Mouse (Mus musculus) testis, postnatal 14 days (tissue): Measurements from ENCODE around the gene Eif4e3.

Experiments used
- DNase-seq: peaks from one replicate; pipeline ENCODE4 v3.0.0; 2021; ENCODE audit warnings: low spot score

The Eif4e3 gene

DNA sequence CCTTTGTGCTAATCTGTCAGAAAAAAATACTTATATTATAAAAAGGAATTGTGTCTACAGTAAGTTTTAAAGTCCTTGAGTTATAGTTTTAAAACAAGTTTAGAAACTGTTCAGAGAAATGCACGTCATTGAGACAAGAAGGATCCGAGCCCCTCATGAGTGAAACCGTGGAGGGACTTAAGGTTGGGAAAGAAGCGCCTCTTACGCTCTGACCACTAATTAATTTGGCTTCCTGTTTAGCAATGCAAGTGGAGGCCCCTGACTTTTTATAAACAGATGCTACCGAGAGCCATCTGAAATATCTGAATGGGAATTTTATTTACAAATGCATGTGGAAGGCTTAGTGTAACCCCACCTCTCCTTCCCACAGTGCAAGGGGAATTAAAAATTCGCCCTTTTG is 41.3 kb downstream of the Eif4e3 start:
- DNase-seq = no peak

DNA sequence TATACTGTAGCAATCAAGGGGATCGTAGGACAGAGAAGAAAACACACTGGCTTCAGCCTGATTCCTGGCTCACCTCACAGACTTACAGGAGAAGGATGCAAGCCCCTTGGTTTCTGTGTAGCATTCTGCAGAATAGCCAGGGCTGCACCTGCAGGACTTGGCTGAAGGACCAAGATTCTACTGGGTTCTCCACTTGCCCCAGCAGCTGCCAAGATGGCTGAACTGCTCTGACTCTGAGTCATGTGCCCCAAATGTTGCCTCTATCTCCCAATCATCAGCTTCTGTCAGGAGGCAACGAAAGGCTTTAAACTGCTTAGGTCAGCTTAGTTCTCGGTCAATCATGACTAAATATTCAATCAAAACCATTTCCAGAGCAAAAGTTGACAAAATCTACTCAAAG is 42.0 kb downstream of the Eif4e3 start:
- DNase-seq = no peak

GRCm38 (mm10) chr6:99623641-99624040 is 42.9 kb downstream of the Eif4e3 start:
- no peak for DNase-seq

DNA sequence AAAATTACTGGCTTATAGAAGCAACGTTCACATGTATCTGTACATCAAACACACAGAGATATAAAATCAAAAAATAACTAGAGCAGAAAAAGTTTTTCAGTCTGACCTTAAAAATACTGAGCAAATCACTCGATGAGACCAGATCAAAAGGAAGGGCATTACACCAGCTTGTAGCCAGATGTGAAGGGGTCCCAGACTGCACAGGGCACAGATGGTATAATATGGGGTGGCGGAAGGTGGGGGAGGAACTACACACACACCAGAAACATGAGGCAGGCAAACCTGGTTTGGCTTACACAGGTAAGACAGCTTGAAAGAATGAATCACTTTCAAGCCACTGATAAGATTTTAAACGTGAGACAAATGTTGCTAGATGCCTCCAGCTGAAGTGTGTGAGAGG is 45.4 kb downstream of the Eif4e3 start:
- DNase-seq = no peak

- no peak for DNase-seq
These were observed 46.1 kb downstream of the Eif4e3 start for GRCm38 (mm10) chr6:99620471-99620870.

DNA sequence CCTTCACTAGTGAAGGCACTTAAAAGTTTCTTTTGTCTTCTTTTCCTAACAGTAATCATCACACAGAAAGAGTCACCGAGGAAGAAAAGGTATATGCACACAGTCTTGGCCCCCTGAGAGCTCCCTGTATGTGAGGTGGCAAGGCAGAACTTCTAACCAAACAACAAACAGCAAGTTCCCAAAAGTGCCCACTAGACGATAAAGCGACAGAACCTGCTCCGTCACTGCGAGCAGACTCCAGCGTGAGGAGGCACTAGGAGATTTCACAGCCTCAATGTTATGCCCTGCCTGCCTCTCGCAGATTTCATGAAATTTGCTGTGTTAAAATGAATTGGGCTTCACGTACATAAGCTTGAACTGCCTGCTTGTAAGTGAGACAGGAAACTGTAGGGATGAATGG is 46.6 kb downstream of the Eif4e3 start:
- DNase-seq = no peak

- no peak for DNase-seq
These were observed 47.1 kb downstream of the Eif4e3 start for GRCm38 (mm10) chr6:99619466-99619865.

- DNase-seq = no peak
These were observed 48.7 kb downstream of the Eif4e3 start for GRCm38 (mm10) chr6:99617867-99618266.

DNA sequence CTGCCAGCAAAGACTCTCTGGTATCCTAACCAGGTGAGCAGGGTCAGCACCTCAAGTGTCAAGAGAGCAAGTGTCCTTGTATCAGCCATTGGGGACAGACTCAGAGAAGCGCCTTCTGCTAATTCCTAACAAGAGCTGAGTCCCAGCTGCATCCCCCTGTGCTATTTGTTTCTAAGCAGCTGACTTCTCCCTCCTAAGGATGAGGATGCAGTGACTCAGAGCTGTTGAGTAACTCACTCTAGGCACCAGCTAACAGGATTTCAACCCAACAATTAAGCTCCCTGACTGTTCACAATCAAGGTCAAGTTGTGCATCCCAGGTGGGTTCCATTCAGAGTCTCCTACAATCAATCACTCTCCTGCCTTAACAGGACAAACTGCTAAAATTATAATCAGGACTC is 49.2 kb downstream of the Eif4e3 start:
- no peak for DNase-seq

DNA sequence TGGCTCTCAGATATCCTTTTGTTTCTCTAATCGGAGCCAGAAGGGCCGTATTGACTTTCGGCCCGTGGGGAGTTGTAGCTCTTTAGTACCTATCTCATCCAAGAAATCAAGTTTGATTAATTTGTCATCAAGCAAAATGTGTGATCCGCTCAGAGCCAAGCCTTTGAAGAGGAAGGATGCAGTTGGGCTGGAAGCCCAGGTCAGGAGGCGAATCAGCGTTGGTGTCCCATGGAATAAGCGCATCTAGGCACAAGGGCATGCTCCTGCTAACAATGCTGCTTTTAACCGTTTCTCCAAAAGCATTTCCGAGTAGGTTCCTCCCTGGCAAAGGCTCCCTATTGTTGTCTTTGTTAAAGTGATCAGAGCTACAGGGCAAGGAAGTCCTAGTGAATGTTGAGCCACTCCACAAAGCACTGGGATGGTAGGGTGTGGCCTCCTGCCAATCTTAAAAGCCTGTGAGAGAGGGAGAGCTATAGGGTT is 51.3 kb downstream of the Eif4e3 start:
- DNase-seq = no peak

GRCm38 (mm10) chr6:99614566-99615271 is 51.9 kb downstream of the Eif4e3 start:
- DNase-seq = no peak

DNA sequence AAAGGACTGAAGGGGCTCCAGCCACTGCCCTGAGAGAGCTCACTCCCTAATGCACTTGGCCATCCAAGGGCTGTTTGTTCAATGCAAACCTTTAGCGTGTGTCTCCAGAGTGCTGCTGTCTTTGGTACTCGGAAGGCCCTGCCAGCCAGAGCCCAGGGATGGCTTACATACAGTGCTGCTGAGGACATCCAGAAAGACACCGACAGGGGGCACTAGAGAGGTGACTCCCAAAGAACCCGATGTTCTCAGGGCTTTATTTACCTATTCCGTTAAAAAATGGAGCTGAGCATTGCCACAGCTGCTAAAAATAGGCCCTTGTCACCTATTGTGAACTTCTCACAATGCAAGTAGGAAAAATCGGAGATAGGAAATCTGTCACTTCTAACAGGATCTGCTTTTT is 54.7 kb downstream of the Eif4e3 start:
- DNase-seq = no peak

DNA sequence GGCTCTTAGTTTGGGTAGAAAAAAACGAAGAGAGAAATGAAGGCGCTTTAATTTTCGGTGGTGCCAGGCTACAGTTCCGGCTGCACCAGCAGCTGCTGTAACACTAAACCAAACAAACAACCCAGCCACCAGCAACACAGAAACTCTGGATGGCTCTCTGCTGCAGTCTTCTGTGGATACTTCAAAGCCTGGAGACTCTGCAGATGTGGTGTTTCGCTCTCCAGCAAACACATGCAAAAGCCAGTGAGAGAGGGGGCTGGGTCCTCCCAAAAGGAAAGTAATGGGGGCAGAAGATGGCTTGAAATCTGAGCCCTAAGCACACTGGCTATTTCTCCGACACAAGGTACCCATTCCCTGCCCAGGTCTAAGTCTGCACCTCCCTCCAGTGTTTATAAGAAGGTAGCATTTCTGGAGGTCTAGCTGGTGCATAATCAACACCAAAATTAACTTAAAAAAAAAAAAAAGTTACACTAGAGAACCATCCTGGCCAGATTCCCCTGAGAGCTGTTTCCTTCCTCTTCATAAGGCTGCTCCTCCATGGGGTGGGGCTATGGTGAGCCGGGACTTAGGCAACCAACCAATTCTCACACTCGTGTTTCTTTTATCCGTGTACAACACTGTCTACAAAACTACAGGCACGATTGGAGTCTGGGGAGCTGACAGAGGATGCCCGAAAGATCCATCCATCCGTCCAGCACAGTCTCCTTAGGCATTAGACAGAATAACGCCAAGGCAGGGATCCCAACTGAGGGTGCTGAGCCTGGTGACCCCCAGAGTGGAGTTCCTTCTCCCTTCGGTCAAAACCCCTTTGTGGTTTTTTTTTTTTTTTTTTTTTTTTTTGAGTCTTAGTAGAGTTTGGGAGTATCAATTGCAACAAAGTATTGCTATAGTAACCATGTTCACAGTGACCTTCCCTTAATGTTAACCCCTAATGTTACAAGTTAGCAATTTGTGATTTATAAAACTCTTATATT is 55.8 kb downstream of the Eif4e3 start:
- DNase-seq = peak; percentile 19

DNA sequence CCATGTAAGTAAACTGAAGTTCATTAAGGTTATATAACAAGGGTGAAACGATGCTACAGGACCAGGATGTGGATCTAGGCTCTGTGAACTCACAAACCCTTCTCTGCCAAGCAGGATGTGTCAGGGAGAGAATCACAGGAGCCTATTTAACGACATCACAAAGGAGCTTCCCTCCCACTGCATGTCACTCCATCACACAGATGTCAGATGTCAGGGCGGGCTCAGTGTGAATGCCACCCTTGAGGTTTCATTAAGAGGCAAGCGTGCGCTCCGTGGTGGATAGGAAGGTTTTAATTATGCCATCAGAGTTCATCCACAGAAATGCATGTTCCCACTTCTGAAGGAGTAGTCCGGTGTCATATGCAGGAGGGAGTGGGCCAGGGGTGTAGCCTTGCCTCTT is 60.5 kb downstream of the Eif4e3 start:
- DNase-seq = no peak

GRCm38 (mm10) chr6:99604758-99605157 is 61.8 kb downstream of the Eif4e3 start:
- DNase-seq = no peak

GRCm38 (mm10) chr6:99602434-99602833 is 64.1 kb downstream of the Eif4e3 start:
- DNase-seq = no peak

DNA sequence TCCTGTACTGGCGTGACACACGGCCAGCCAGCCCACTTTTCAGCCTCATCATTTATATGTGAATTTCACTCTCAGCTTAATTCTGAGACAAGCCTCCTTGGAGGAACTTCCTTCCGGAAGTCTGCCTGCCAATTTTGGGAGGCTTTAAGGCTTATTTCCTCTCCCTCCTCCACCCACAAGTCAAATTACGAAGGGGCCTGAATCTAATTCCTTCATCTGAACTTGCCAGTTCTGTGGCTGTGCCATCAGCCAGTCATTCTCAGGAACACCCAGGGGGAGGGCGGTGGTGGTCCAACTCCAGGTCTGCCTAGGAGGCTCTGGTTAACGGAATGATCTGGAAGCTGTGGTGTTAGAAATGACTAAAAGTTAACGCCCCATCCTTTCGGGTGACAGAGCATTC is 65.7 kb downstream of the Eif4e3 start:
- no peak for DNase-seq

- no peak for DNase-seq
These were observed 66.3 kb downstream of the Eif4e3 start for GRCm38 (mm10) chr6:99600168-99600793.

DNA sequence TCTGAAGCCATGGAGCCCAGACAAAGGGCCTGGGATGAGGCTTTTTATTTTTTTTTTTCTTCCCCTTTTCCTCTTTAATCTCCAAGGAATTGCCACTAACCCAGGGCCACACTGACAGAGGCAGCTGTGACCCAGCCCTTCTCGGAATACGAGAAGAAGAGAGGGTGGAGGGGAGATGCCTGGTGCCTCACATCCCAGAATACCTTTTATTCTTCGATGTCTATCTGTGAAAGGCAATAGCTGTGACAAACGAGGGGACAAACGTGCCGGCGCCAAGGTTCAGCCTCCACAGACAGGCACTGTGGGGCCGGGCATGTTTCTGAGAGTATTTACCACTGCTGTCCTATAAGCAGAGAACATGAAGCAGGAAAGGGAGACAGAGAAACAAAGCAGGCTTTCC is 66.9 kb downstream of the Eif4e3 start:
- DNase-seq = no peak

GRCm38 (mm10) chr6:99599229-99599628 is 67.3 kb downstream of the Eif4e3 start:
- DNase-seq = peak; percentile 25

DNA sequence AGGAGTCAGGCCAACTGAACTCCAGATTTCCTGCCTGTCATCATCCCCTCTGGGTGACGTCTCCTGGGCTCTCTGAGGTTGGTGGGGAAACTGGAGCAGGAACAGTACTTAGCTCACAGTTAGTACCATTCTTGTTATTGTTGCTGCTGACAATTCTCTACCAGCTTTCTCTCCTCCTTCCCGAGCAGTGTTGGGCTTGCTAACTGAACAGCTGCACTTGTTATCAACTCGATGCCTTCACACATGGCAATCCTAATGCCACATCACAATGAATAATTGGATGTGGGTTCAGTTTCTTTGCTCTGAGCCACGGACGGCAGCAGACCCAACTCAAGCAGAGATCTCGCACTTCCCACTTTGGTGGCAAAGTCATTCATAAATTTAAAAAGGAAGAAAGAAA is 89.5 kb downstream of the Eif4e3 start:
- DNase-seq = no peak

- no peak for DNase-seq
These were observed 90.9 kb downstream of the Eif4e3 start for GRCm38 (mm10) chr6:99575633-99576032.
